Mouse (Mus musculus): ENCODE results near the gene Hist1h3a. TPM values are rescaled to one million over a fixed set of nuclear protein-coding genes. Genes with fewer than 3 reads are reported as not detected.
"Not testable (repeated sequence)": the region's sequence is repeated elsewhere in the genome, so short reads cannot be mapped to it uniquely, and the experiment has no call there.

Hist1h3a gene
- polyA plus RNA-seq, 1 experiment from 2014 or later = 4.0 TPM

- H3K4me2 ChIP-seq; H3K27ac ChIP-seq (ENCODE audit: low read depth, low read length); H3K27me3 ChIP-seq (ENCODE audit: control insufficient read depth, insufficient read depth, low read length); H3K9ac ChIP-seq (ENCODE audit: low read depth, low read length); ATAC-seq (replicated peaks; ENCODE audit: insufficient number of reproducible peaks, low FRiP score, low TSS enrichment); H3K9me3 ChIP-seq (replicated peaks; ENCODE audit: control insufficient read depth, low read length); H3K36me3 ChIP-seq (ENCODE audit: control insufficient read depth, insufficient read depth, low read length); H3K4me1 ChIP-seq (ENCODE audit: control insufficient read depth, insufficient read depth, low read length); H3K4me3 ChIP-seq (ENCODE audit: low read depth, low read length): not testable (repeated sequence)
- 88% methylated on average over 2 of the region's 2 CpGs for WGBS (ENCODE audit: insufficient replicate concordance)
Observed at GRCm38 (mm10) chr13:23769613-23770012, 7.4 kb upstream of the Hist1h3a start, which contains the start of gene Trim38. TSS of gene Trim38 (plus strand) at chr13:23769913.

GRCm38 (mm10) chr13:23768834-23769397 is 6.7 kb upstream of the Hist1h3a start:
- WGBS (ENCODE audit: insufficient replicate concordance) = 53% methylated on average over 5 of the region's 5 CpGs

GRCm38 (mm10) chr13:23766772-23767171 is 4.6 kb upstream of the Hist1h3a start:
- Histone ChIP-seq H3K4me2 (no peak overlapping the region), H3K27me3 (ENCODE audit: control insufficient read depth, insufficient read depth, low read length) (no peaks in the 10 kb centered on the region), H3K4me1 (ENCODE audit: control insufficient read depth, insufficient read depth, low read length) (peaks cover 8% of the 10 kb centered on the region), H3K9ac (ENCODE audit: low read depth, low read length) (no peak overlapping the region), H3K4me3 (ENCODE audit: low read depth, low read length) (no peak overlapping the region), H3K36me3 (ENCODE audit: control insufficient read depth, insufficient read depth, low read length) (no peaks in the 10 kb centered on the region), H3K9me3 (replicated peaks; ENCODE audit: control insufficient read depth, low read length) (no peaks in the 10 kb centered on the region), H3K27ac (ENCODE audit: low read depth, low read length) (no peak overlapping the region)
- no peak for ATAC-seq (replicated peaks; ENCODE audit: insufficient number of reproducible peaks, low FRiP score, low TSS enrichment)

More at GRCm38 (mm10) chr13:23768834-23769397, 6.7 kb upstream of the Hist1h3a start:
- no peak for ATAC-seq (replicated peaks; ENCODE audit: insufficient number of reproducible peaks, low FRiP score, low TSS enrichment)
- no peaks in the 10 kb centered on the region for H3K9me3 ChIP-seq (replicated peaks; ENCODE audit: control insufficient read depth, low read length)
- H3K36me3 ChIP-seq (ENCODE audit: control insufficient read depth, insufficient read depth, low read length) = no peaks in the 10 kb centered on the region
- no peaks in the 10 kb centered on the region for H3K27me3 ChIP-seq (ENCODE audit: control insufficient read depth, insufficient read depth, low read length)
- peaks cover 5% of the 10 kb centered on the region for H3K4me1 ChIP-seq (ENCODE audit: control insufficient read depth, insufficient read depth, low read length)
- H3K27ac ChIP-seq (ENCODE audit: low read depth, low read length) = no peak overlapping the region
- no peak overlapping the region for H3K9ac ChIP-seq (ENCODE audit: low read depth, low read length)
- H3K4me3 ChIP-seq (ENCODE audit: low read depth, low read length) = no peak overlapping the region
- no peak overlapping the region for H3K4me2 ChIP-seq

GRCm38 (mm10) chr13:23765172-23765513 is 3.0 kb upstream of the Hist1h3a start:
- no peak overlapping the region for H3K4me3 ChIP-seq (ENCODE audit: low read depth, low read length)
- H3K4me2 ChIP-seq = peak overlapping the region; percentile 95
- no peaks in the 10 kb centered on the region for H3K36me3 ChIP-seq (ENCODE audit: control insufficient read depth, insufficient read depth, low read length)
- no peak for ATAC-seq (replicated peaks; ENCODE audit: insufficient number of reproducible peaks, low FRiP score, low TSS enrichment)
- H3K27ac ChIP-seq (ENCODE audit: low read depth, low read length) = peak overlapping the region; percentile 22; the same call in 1 of the 2 replicates
- 58% methylated on average over 1 of the region's 1 CpGs for WGBS (ENCODE audit: insufficient replicate concordance)
- H3K9me3 ChIP-seq (replicated peaks; ENCODE audit: control insufficient read depth, low read length) = no peaks in the 10 kb centered on the region
- no peaks in the 10 kb centered on the region for H3K27me3 ChIP-seq (ENCODE audit: control insufficient read depth, insufficient read depth, low read length)
- peaks cover 13% of the 10 kb centered on the region for H3K4me1 ChIP-seq (ENCODE audit: control insufficient read depth, insufficient read depth, low read length)
- H3K9ac ChIP-seq (ENCODE audit: low read depth, low read length) = no peak overlapping the region

- Histone ChIP-seq H3K9me3 (replicated peaks; ENCODE audit: control insufficient read depth, low read length) (no peaks in the 10 kb centered on the region), H3K27ac (ENCODE audit: low read depth, low read length) (peak overlapping the region; percentile 98), H3K36me3 (ENCODE audit: control insufficient read depth, insufficient read depth, low read length) (no peaks in the 10 kb centered on the region), H3K4me1 (ENCODE audit: control insufficient read depth, insufficient read depth, low read length) (peaks cover 16% of the 10 kb centered on the region), H3K4me2 (peak overlapping the region; percentile 95), H3K4me3 (ENCODE audit: low read depth, low read length) (peak overlapping the region; percentile 56), H3K27me3 (ENCODE audit: control insufficient read depth, insufficient read depth, low read length) (no peaks in the 10 kb centered on the region), H3K9ac (ENCODE audit: low read depth, low read length) (peak overlapping the region; percentile 84)
- no peak for ATAC-seq (replicated peaks; ENCODE audit: insufficient number of reproducible peaks, low FRiP score, low TSS enrichment)
- 32% methylated on average over 12 of the region's 12 CpGs for WGBS (ENCODE audit: insufficient replicate concordance)
Observed at GRCm38 (mm10) chr13:23764324-23765171, 2.4 kb upstream of the Hist1h3a start.

GRCm38 (mm10) chr13:23763586-23764323 is 1.6 kb upstream of the Hist1h3a start, which contains the start of gene Hist1h1a:
TSS of gene Hist1h1a (plus strand) at chr13:23763666.
- peak within 1 kb of the TSS; percentile 56 for H3K4me3 ChIP-seq (ENCODE audit: low read depth, low read length)
- WGBS (ENCODE audit: insufficient replicate concordance) = 4% methylated on average over 34 of the region's 34 CpGs
- no peaks in the 10 kb centered on the region for H3K36me3 ChIP-seq (ENCODE audit: control insufficient read depth, insufficient read depth, low read length)
- H3K27ac ChIP-seq (ENCODE audit: low read depth, low read length) = peak within 1 kb of the TSS; percentile 98
- H3K4me1 ChIP-seq (ENCODE audit: control insufficient read depth, insufficient read depth, low read length) = peaks cover 16% of the 10 kb centered on the region
- no peaks in the 10 kb centered on the region for H3K9me3 ChIP-seq (replicated peaks; ENCODE audit: control insufficient read depth, low read length)
- peak within 1 kb of the TSS; percentile 95 for H3K4me2 ChIP-seq
- H3K9ac ChIP-seq (ENCODE audit: low read depth, low read length) = peak within 1 kb of the TSS; percentile 84
- H3K27me3 ChIP-seq (ENCODE audit: control insufficient read depth, insufficient read depth, low read length) = no peaks in the 10 kb centered on the region
- ATAC-seq (replicated peaks; ENCODE audit: insufficient number of reproducible peaks, low FRiP score, low TSS enrichment) = peak; percentile 60

GRCm38 (mm10) chr13:23763242-23763585 is 1.0 kb upstream of the Hist1h3a start:
- Histone ChIP-seq H3K27ac (ENCODE audit: low read depth, low read length) (peak overlapping the region; percentile 98), H3K27me3 (ENCODE audit: control insufficient read depth, insufficient read depth, low read length) (no peaks in the 10 kb centered on the region), H3K4me3 (ENCODE audit: low read depth, low read length) (peak overlapping the region; percentile 56), H3K9me3 (replicated peaks; ENCODE audit: control insufficient read depth, low read length) (no peaks in the 10 kb centered on the region), H3K4me2 (peak overlapping the region; percentile 95), H3K9ac (ENCODE audit: low read depth, low read length) (peak overlapping the region; percentile 84), H3K4me1 (ENCODE audit: control insufficient read depth, insufficient read depth, low read length) (peaks cover 16% of the 10 kb centered on the region), H3K36me3 (ENCODE audit: control insufficient read depth, insufficient read depth, low read length) (no peaks in the 10 kb centered on the region)
- WGBS (ENCODE audit: insufficient replicate concordance) = 2% methylated on average over 10 of the region's 10 CpGs
- ATAC-seq (replicated peaks; ENCODE audit: insufficient number of reproducible peaks, low FRiP score, low TSS enrichment) = no peak

GRCm38 (mm10) chr13:23760972-23761864 is 968 bp downstream of the Hist1h3a start, which contains the start of gene Hist1h4a:
TSS of gene Hist1h4a (minus strand) at chr13:23761230.
- WGBS (ENCODE audit: insufficient replicate concordance) = under 1% methylated on average over 67 of the region's 72 CpGs

More at GRCm38 (mm10) chr13:23760972-23761864, 968 bp downstream of the Hist1h3a start, which contains the start of gene Hist1h4a:
- Histone ChIP-seq H3K27me3 (ENCODE audit: control insufficient read depth, insufficient read depth, low read length) (no peaks in the 10 kb centered on the region), H3K9me3 (replicated peaks; ENCODE audit: control insufficient read depth, low read length) (no peaks in the 10 kb centered on the region), H3K4me3 (ENCODE audit: low read depth, low read length) (peak within 1 kb of the TSS; percentile 56), H3K27ac (ENCODE audit: low read depth, low read length) (peak within 1 kb of the TSS; percentile 98), H3K9ac (ENCODE audit: low read depth, low read length) (peak within 1 kb of the TSS; percentile 81), H3K36me3 (ENCODE audit: control insufficient read depth, insufficient read depth, low read length) (no peaks in the 10 kb centered on the region), H3K4me2 (peak within 1 kb of the TSS; percentile 95), H3K4me1 (ENCODE audit: control insufficient read depth, insufficient read depth, low read length) (peaks cover 19% of the 10 kb centered on the region)
- peak; percentile 74 for ATAC-seq (replicated peaks; ENCODE audit: insufficient number of reproducible peaks, low FRiP score, low TSS enrichment)

Measured in heart, embryonic 11.5 days (tissue).